Mouse (Mus musculus): Measurements from ENCODE around the gene Atp5f1.

DNA sequence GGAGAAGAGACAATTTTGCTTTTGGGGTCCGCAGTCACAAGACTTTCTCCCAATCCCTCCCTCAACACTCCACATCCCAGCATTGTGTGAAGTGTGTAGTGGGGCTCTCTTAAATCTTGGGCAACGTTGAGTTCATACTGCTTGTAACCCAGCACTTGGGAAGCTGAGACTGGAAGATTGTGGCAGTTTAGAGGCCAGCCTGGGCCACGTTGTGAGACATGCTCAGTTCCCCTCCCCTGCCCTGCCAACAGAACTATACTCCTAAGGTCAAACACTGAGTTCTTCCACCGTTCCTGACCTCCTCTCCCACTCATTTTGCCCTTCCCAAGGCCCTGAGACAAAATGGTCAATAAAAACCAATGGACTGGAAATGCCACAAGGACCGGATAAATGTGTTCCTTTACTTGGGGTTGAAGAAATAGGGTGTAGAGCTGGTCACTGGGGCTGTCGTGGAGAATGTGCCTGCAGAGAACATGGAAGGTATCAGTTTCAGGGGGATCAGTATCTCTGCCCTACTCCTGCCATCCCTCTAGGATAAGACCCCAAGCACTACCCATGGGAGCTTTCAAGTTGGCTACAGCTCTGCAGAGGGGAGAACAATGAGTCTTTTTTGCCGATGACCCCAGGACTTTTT, 32.2 kb downstream of the Atp5f1 start:
- TF ChIP-seq CTCF (IDR thresholded peaks at IDR 0.05; ENCODE audit: low read depth): no peak
- TF ChIP-seq EP300 (IDR thresholded peaks at IDR 0.05; ENCODE audit: low read depth): no peak

All from liver, postnatal 0 days (tissue).